In genomic region chr2:70825371-70826051, GRCm38 (mm10) we compare ENCODE assay signal across 8 mouse cellular contexts. TPM values are rescaled to one million over a fixed set of nuclear protein-coding genes. Genes with fewer than 3 reads are reported as not detected.
DNase-seq lines count a peak whose midpoint lies in the region; ATAC-seq and TF ChIP-seq lines count a peak whose summit lies in the region.

Gene Tlk1, minus strand, starts transcription at chr2:70825728.

- no peaks in the 10 kb centered on the region for H3K36me3 ChIP-seq in intestine, postnatal 0 days (ENCODE audit: control insufficient read depth, insufficient read depth)
- no peaks in the 10 kb centered on the region for H3K36me3 ChIP-seq in limb, embryonic 13.5 days
- H3K36me3 ChIP-seq in midbrain, embryonic 15.5 days (replicated peaks) = no peaks in the 10 kb centered on the region
- H3K36me3 ChIP-seq in spleen, adult 2 months (ENCODE audit: control insufficient read depth, insufficient read depth, low read length) = no peaks in the 10 kb centered on the region

- peak within 1 kb of the TSS; percentile 67 for H3K4me2 ChIP-seq in intestine, postnatal 0 days (replicated peaks; ENCODE audit: low read depth)
- H3K4me2 ChIP-seq in limb, embryonic 13.5 days (replicated peaks) = peak within 1 kb of the TSS; percentile 68
- H3K4me2 ChIP-seq in midbrain, embryonic 15.5 days = peak within 1 kb of the TSS; percentile 58

- TF ChIP-seq POLR2A in spleen, adult 2 months (IDR thresholded peaks at IDR 0.05; ENCODE audit: low read depth, low read length) = peak; percentile 19; the same call in 1 of the 2 replicates

- WGBS in intestine, postnatal 0 days = under 1% methylated on average over 52 of the region's 118 CpGs
- 0% methylated on average over 41 of the region's 118 CpGs for WGBS in limb, embryonic 13.5 days
- WGBS in midbrain, embryonic 15.5 days = under 1% methylated on average over 70 of the region's 118 CpGs
- WGBS in spleen, adult 2 months = 3% methylated on average over 86 of the region's 118 CpGs

- H3K9ac ChIP-seq in intestine, postnatal 0 days (ENCODE audit: low read depth, low read length) = peak within 1 kb of the TSS; percentile 94
- H3K9ac ChIP-seq in limb, embryonic 13.5 days = peak within 1 kb of the TSS; percentile 98
- H3K9ac ChIP-seq in midbrain, embryonic 15.5 days = peak within 1 kb of the TSS; percentile 91

- DNase-seq in frontal cortex, postnatal 14 days (ENCODE audit: low spot score in 2 of 2) = no peak
- DNase-seq in embryo, embryonic 11 days = peak; percentile 96
- peak; percentile 73 to 76 for DNase-seq in spleen, adult 2 months (ENCODE audit: low read depth in 1 of 2, low spot score in 2 of 2)

- no peaks in the 10 kb centered on the region for H3K9me3 ChIP-seq in intestine, postnatal 0 days (ENCODE audit: control insufficient read depth)
- H3K9me3 ChIP-seq in limb, embryonic 13.5 days = no peaks in the 10 kb centered on the region
- H3K9me3 ChIP-seq in midbrain, embryonic 15.5 days = no peaks in the 10 kb centered on the region

- peak within 1 kb of the TSS; percentile 100 for H3K27ac ChIP-seq in intestine, postnatal 0 days (ENCODE audit: low read depth, low read length)
- H3K27ac ChIP-seq in limb, embryonic 13.5 days = peak within 1 kb of the TSS; percentile 100
- peak within 1 kb of the TSS; percentile 99 for H3K27ac ChIP-seq in midbrain, embryonic 15.5 days
- peak within 1 kb of the TSS; percentile 99 for H3K27ac ChIP-seq in spleen, adult 2 months (ENCODE audit: insufficient read depth, low read length)

- ATAC-seq in frontal cortex, adult (ENCODE audit: low TSS enrichment) = peak; percentile 71
- ATAC-seq in granulocyte monocyte progenitor cell, adult 5-6 weeks (replicated peaks; ENCODE audit: poor library complexity, severe bottlenecking) = peak; percentile 80
- peak; percentile 87 for ATAC-seq in intestine, postnatal 0 days
- peak; percentile 87 for ATAC-seq in limb, embryonic 13.5 days (ENCODE audit: low FRiP score, low read depth)
- ATAC-seq in midbrain, embryonic 15.5 days (replicated peaks) = peak; percentile 89

- no peak for TF ChIP-seq CTCF in intestine, postnatal 0 days (IDR thresholded peaks at IDR 0.05; ENCODE audit: low read depth)
- no peak for TF ChIP-seq CTCF in spleen, adult 2 months (IDR thresholded peaks at IDR 0.05; ENCODE audit: extremely low read depth, insufficient read depth, insufficient read length, insufficient replicate concordance)

- H3K27me3 ChIP-seq in intestine, postnatal 0 days (replicated peaks; ENCODE audit: control insufficient read depth, insufficient read depth, low read length) = no peaks in the 10 kb centered on the region
- H3K27me3 ChIP-seq in limb, embryonic 13.5 days = no peaks in the 10 kb centered on the region
- H3K27me3 ChIP-seq in midbrain, embryonic 15.5 days (replicated peaks) = no peaks in the 10 kb centered on the region
- peaks cover 2% of the 10 kb centered on the region; the same call in 1 of the 2 replicates for H3K27me3 ChIP-seq in spleen, adult 2 months (ENCODE audit: control insufficient read depth, insufficient read depth, low read length)

- H3K4me1 ChIP-seq in intestine, postnatal 0 days (replicated peaks; ENCODE audit: control insufficient read depth, insufficient read depth, low read length) = 0 out of 2 replicates have a peak, but pooled peaks cover under 1% of the 10 kb centered on the region
- peaks cover 11% of the 10 kb centered on the region for H3K4me1 ChIP-seq in limb, embryonic 13.5 days
- peaks cover 13% of the 10 kb centered on the region for H3K4me1 ChIP-seq in midbrain, embryonic 15.5 days
- peaks cover 2% of the 10 kb centered on the region for H3K4me1 ChIP-seq in spleen, adult 2 months (ENCODE audit: control insufficient read depth, insufficient read depth, insufficient read length)

- peak within 1 kb of the TSS; percentile 82 for H3K4me3 ChIP-seq in intestine, postnatal 0 days (ENCODE audit: low read depth, low read length)
- peak within 1 kb of the TSS; percentile 88 for H3K4me3 ChIP-seq in limb, embryonic 13.5 days
- peak within 1 kb of the TSS; percentile 99 for H3K4me3 ChIP-seq in midbrain, embryonic 15.5 days
- peak within 1 kb of the TSS; percentile 85 for H3K4me3 ChIP-seq in spleen, adult 2 months (ENCODE audit: extremely low read depth, insufficient read depth, insufficient read length)

RNA-seq across cellular contexts. Expression of gene Tlk1, which starts in this region (rescaled TPM):
- 43.7 and 49.3 TPM in 2 replicates for total RNA-seq in granulocyte monocyte progenitor cell, adult 5-6 weeks (2014; fragmentation: Nextera tagmentation)
- total RNA-seq in granulocyte monocyte progenitor cell, adult 5-6 weeks (2017) = 44.2 and 47.4 TPM in 2 replicates
- polyA plus RNA-seq in intestine, postnatal 0 days (2015; fragmentation: Nextera tagmentation; extraction: Ambion mirVana) = 27.8 and 30.5 TPM in 2 replicates
- polyA plus RNA-seq in limb, embryonic 13.5 days (2015; fragmentation: Nextera tagmentation; extraction: Ambion mirVana) = 30.6 and 34.5 TPM in 2 replicates
- polyA plus RNA-seq in midbrain, embryonic 15.5 days (2015; fragmentation: Nextera tagmentation; extraction: Ambion mirVana) = 25.3 and 27.1 TPM in 2 replicates
- 8.4 and 9.6 TPM in 2 replicates for polyA plus RNA-seq in spleen, adult 2 months (2012; rRNA removed)

Comparison
In these comparisons a context has a peak if more than half of its experiments do, and no peak if none do; other contexts are left out.
1. DNase-seq: peak in embryo, embryonic 11 days (single experiment) and spleen, adult 2 months (2 of 2); none in frontal cortex, postnatal 14 days (0 of 2).
2. Peak in every context shown above with its lines, with median percentiles within 50 percentile points of each other: ATAC-seq, H3K27ac ChIP-seq, H3K4me2 ChIP-seq, H3K4me3 ChIP-seq and H3K9ac ChIP-seq.